Mouse (Mus musculus) v-Abl transformed pro-B cells (cell line): ENCODE data around the gene Rgl2.

Experiments
- in situ Hi-C, 2 experiments: fragments of 400-800 bp; cut with MboI; formaldehyde crosslinking; loops; one replicate each; pipeline ENCODE4 v1.15.1; 2025; ENCODE audit not compliant: unreplicated experiment in 2 of 2

Gene Rgl2

DNA sequence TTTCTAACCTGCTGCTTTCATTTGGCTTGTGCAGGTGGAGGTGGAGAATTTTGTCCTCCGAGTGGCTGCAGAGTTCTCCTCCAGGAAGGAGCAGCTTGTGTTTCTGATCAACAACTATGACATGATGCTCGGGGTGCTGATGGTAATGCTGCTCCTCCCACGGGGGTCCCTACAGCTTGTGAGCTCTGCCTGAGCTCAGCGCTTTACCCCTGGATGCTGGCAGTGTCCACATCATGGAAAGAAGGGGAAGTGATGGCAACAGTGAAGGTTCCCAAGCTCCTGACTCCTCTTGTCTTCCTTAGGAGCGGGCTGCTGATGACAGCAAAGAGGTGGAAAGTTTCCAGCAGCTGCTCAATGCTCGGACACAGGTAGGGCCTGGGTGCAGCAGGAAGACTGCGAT is 33.5 kb downstream of the Rgl2 start:
- in situ Hi-C loops: loop anchor here in 1 of 2 experiments (10.0 kb wide), 1 partner anchor 1342 kb away; no protein-coding TSS in a partner anchor

DNA sequence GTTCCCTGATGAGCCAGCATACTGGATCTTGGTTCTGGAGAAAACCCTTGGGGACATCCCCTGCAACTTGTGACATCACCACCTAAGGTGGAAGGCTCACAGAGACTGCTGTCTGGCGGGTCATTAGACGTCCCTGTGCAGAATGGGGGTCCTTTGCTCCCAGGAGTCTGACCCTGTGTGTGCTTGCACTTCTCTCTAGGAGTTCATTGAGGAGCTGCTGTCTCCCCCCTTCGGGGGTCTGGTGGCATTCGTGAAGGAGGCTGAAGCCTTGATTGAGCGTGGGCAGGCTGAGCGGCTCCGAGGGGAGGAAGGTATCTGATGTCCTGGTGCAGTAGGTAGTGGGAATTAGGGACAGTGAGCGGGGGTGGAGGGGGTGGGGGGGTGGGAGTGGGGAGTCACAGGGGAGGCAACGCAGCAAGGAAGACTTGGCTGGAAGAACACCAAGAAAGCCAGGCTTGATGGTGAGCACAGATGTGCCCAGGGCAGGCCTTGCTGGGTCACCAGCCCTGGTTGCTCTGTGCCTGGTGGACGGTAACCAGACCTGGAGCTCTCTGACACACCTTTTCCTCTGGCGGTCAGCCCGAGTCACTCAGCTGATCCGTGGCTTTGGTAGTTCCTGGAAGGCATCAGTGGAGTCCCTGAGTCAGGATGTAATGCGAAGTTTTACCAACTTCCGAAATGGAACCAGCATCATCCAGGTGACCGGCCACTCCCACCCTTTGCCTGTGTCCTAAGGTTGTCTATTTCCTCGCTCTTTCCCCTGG is 35.9 kb downstream of the Rgl2 start:
- in situ Hi-C loops: loop anchor here (5.0 to 10.0 kb wide), 4 partner anchors 37 to 1340 kb away; partner anchors contain the start of gene H2-K1 (in 1 of the 2)

DNA sequence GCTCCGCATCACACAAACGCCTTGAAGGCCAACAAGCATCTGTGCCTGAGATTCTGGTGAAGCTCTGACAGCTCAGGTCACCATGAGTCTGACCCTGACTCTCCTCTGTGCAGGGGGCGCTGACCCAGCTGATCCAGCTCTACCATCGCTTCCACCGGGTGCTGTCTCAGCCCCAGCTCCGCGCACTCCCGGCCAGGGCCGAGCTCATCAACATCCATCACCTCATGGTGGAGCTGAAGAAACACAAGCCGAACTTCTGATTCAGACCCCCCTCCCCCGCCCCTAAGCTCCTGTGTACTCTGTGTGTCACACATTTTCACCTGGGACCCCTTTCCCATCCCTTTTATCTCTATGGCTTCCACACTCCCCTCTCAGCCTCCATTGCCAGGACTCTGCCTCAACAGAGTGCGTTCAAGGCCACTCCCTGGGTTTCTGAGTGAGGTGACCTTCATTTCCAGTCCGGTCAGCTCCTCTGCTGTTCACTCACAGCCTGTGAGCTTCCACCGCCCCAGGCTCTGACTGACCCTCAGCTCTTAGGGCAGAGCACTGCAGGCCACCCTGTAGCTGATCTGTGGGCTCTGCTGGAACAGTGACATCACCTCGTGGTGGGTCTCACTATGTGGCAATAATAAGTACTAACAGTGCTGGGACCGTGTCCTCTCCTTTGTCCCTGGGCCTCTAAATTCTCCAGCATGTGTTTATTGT is 36.7 kb downstream of the Rgl2 start:
- in situ Hi-C loops: loop anchor here (5.0 to 10.0 kb wide), 4 partner anchors 36 to 1339 kb away; partner anchors contain the start of gene H2-K1 (in 1 of the 2)

DNA sequence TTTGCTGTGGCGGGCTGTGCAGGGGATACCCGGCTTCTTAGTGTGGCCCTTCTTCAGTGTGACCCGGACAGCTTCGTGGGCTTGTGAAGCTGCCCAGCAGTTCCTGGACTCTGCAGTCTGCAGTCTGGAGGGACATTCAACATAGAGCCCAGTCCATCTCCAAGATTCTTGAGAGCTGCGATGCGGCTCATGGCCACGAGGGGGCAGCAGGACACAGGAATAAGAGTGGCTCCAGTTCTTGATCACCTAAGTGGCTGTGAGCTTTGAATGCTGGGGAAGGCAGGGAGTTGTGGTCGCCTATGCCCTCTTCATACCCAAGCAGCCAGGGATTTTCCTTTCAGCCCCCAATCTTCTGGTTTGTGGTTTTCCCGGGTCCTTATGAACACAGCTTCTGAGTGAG is 39.1 kb downstream of the Rgl2 start:
- in situ Hi-C loops: loop anchor here (5.0 to 10.0 kb wide), 4 partner anchors 34 to 1336 kb away; partner anchors contain the start of gene H2-K1 (in 1 of the 2)

DNA sequence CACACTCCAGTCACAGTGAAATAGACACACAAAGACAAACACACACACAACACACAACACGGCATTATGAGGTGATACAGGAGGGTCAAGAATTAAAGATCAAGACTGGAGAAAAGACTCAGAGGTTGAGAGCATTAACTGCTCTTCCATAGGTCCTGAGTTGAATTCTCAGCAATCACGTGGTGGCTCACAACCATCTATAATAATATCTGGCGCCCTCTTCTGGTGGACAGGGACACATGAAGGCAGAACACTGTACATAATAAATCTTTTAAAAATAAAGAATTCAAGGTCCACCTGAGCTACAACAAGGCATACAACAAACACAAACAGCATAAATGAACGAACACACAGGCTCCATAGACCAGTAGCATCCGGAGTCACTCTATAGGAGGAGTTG is 39.6 kb downstream of the Rgl2 start:
- in situ Hi-C loops: loop anchor here (5.0 to 10.0 kb wide), 4 partner anchors 33 to 1336 kb away; partner anchors contain the start of gene H2-K1 (in 1 of the 2)

DNA sequence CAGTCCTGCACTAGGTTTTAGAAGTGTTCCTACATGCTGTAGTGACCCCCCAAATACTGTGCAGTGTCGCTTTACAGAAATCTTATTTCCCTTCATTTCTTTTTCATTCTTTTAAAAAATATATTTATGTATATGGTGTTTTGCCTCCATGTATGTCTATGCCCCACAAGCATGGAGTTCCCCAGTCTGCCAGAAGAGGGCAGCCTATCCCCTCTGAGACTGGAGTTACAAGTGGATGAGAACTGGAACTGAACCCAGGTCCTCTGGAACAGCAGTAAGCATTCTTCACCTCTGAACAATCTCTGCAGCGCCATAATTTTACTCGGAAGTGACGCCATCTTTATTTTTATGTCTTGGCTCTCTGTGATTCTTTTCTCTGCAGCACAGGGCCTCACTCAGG is 40.1 kb downstream of the Rgl2 start:
- in situ Hi-C loops: loop anchor here (5.0 to 10.0 kb wide), 4 partner anchors 33 to 1335 kb away; partner anchors contain the start of gene H2-K1 (in 1 of the 2)

DNA sequence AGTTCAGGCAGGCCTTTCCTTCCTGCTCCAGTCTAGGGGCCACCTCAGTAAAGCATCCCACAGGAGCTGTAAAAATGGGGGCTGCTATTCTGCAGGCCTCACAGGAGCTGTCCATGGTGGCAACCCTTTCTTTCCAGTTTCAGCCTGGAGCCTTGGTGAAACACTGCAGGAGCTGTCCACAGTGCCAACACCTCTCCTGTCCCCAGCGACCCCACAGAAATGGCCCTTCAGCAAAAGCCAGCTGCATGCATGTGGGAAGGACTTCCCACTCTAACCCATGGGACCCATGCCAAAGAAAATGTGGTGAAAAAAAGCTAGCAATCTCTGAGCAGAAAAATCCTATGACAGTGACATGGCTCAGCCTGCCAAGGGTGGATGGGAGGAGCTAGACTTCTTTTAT is 43.3 kb downstream of the Rgl2 start:
- in situ Hi-C loops: loop anchor here (5.0 kb wide), 1 partner anchor 1300 kb away; no protein-coding TSS in a partner anchor

DNA sequence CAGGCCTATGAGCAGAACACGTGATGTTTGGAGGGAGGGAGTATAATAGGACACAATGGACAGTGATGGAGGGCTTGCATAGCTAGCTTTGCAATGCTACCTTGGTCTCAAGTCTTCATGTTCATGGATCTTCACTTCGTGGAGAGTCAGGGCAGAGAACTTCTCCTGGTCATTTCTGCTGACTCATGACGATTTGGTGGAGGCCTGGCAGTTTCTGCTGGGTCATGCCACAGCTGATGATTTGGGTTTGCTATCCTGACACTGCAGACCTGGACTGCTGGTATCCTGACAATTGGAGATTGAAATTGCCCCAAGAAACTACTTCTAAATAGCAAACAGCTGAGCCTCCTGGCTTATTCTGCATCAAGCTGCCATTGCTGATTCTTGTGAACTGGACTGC is 44.2 kb downstream of the Rgl2 start:
- in situ Hi-C loops: loop anchor here (5.0 kb wide), 1 partner anchor 1299 kb away; no protein-coding TSS in a partner anchor

DNA sequence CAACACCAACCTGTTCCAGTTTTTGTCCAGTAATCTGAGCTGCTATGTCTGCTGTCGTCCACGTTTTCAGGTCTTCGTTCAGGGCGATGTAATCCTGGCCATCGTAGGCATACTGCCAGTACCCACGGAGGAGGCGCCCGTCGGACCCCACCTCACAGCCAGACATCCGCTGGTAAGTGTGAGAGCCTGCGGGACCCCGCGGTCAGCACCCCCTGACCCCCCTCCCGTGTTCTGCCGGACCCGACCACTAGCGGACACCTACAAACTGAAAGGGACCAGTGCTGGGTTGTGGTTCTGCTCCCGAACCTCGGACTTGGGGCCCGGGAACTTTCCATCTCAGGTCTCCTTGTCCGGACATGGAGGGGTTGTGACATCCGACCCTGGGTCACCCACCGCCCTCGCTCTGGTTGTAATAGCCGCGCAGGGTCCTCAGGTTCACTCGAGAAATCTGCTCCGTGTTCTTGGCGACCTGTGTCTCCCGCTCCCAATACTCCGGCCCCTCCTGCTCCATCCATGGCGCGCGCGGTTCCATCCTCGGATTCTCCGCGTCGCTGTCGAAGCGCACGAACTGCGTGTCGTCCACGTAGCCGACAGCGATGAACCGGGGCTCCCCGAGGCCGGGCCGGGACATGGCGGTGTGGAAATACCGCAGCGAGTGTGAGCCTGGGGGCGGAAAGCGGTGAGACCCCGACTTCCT is 48.7 kb downstream of the Rgl2 start:
- in situ Hi-C loops: no loop called here

DNA sequence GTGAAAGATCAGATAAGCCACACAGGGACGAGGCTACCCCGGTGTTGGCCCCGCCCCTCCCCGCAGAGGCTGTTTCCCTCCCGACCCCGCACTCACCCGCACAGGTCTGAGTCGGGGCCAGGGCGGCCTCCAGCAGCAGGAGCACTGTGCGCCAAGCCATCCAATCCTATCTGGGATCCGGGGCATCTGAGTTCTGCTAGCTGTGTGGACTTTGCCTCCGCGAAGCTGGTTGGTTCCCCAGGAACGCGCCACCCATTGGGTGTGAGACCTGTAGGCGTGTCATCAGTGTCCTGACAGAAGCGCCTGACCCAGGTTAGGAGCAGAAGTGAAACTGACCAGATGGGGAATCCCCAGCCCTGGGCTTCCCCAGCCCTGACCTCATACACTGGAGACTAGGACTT is 49.3 kb downstream of the Rgl2 start:
- in situ Hi-C loops: no loop called here

DNA sequence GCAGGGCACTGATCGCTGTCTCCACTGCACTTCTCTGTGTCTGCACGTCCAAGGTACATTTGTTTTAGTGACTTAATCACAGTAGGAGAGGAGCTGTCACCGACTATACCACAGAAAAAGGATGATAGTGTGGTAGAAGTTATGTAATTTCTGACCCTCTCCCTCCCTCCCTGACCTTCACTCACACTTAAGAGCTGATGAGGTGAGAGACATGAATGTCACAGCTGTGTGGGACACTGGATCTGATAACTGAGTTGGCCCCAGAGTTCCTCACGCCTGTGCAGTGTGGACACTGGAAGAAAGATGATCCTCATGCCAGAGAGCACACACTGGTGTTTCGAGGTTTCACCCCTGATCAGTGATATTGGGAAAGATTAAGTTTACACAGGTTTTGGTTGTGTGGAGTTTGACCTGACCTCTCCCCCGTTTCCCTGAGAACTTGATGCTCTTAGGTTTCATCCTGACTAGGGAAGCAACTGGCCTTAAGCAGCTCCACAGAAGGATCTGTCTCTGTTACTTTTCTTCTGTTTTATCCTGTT is 50.2 kb downstream of the Rgl2 start:
- in situ Hi-C loops: loop anchor here in 1 of 2 experiments (10.0 kb wide), 1 partner anchor 85 kb away; the partner anchor contains the start of gene Kifc1

DNA sequence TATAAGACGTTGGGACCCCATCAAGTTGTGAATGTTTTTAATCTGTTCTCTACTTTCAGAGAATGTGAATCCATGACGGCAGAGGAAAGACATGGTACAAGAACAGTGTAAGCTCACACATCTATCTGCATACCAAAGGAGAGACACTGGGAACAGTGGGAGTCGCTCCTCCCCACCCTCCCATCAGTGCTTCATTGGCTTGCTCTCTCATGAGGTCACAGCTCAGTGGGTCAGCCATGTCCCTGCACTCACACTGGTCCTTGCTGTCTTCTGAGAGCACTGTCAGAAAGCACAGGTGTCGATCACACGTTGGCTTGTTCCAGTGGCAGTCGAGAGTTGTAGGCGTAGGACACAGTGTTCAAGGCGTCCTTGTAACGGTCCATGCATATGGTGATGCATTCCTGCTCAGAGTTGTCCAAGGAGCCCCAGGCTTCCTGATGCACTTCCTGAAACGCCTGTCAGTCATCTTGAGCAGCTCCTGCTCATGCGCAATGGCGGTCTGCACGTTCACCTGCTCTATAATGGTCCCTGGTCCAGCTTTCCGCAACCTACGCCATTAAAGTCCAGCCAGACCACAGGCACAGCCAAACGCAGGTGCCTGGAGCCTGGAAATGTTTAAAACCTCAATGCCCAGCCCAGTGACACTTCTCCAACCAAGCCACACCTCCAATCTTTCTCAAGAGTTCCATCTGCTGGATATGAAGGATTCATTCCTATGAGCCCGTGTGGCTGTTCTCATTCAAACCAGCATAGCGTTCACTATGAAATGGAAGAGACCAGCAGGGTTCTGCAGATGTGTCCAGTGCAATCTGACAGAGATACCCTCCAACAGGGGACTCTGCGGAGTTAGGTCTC is 51.1 kb downstream of the Rgl2 start:
- in situ Hi-C loops: loop anchor here in 1 of 2 experiments (10.0 kb wide), 1 partner anchor 86 kb away; the partner anchor contains the start of gene Kifc1

DNA sequence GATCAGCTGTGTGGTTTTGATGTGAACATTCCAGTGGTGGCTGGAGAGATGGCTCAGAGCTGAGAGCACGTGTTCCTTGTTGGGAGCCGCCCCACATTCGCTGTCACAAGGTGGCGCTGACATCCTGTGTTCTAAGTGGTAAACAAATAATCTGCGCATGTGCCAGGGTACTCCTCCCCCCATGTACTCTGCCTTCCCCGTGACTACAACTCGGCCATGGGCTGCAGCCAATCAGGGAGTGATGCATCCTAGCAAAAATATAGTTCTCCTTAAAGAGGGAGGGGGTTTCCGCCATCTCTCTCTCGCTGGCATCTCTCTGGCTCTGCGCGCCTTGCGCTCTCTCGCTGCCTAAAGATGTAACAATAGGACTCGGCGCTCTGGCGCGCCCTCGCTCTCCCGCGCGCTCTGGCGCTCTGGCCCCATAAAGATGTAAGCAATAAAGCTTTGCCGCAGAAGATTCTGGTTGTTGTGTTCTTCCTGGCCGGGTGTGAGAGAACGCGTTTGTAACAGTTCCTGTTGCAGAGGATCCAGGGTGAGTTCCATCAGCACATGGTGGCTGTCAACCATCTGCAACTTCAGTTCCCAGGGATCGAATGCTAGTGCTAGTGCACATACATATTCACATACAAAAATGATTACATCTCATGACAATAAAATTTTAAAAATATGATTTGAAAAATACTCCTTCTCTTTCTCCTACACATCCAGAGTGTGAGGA is 52.0 kb downstream of the Rgl2 start:
- in situ Hi-C loops: loop anchor here in 1 of 2 experiments (10.0 kb wide), 1 partner anchor 87 kb away; the partner anchor contains the start of gene Kifc1

DNA sequence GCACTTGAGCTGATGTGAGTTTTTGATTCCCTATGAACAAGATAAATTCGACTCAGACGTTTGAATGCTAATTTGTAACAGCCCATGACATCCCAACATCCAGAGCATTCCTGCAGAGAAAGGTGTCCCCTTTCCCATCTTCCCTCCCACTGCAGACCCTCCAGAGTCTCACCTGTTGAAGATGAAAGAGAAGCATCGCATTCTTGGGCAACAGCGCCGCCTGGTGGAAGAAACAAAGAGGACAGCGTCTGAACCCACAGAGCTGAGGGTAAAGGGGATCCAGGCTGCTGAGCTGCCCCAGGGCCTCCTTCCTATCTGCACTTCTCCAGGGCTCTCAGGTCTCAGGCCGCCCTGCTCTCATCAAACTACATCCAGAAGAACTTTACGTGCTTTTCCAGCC is 52.8 kb downstream of the Rgl2 start:
- in situ Hi-C loops: loop anchor here in 1 of 2 experiments (10.0 kb wide), 1 partner anchor 87 kb away; the partner anchor contains the start of gene Kifc1
